Mouse (Mus musculus) heart, embryonic 16.5 days (tissue): ENCODE measurements around the gene E2f7. TPM values are rescaled to one million over a fixed set of nuclear protein-coding genes. Genes with fewer than 3 reads are reported as not detected.

Source experiments
- ATAC-seq: fragments of 200-750 bp; cut with Nextera tagmentation; replicated peaks from 2 replicates; pipeline ENCODE4 v1.8.0; 2017; ENCODE audit warnings: moderate number of reproducible peaks; ENCODE audit not compliant: insufficient read depth, low FRiP score; ENCODE audit errors: extremely low read depth
- H3K27ac ChIP-seq: fragments of 300-500 bp; sonication (generic); 2 replicates; pipeline ENCODE4 v1.5.1; 2014; ENCODE audit warnings: mild to moderate bottlenecking, low read length, control low read depth, moderate library complexity
- H3K27me3 ChIP-seq: fragments of 300-500 bp; sonication (generic); 2 replicates; pipeline ENCODE4 v1.6.1; 2014; ENCODE audit warnings: low read length, mixed read lengths; ENCODE audit not compliant: control insufficient read depth, insufficient read depth
- H3K36me3 ChIP-seq: fragments of 300-500 bp; sonication (generic); 2 replicates; pipeline ENCODE4 v1.6.1; 2014; ENCODE audit not compliant: control insufficient read depth, insufficient read depth
- H3K4me1 ChIP-seq: fragments of 300-500 bp; sonication (generic); 2 replicates; pipeline ENCODE4 v1.6.1; 2014; ENCODE audit warnings: low read length, mixed read lengths; ENCODE audit not compliant: control insufficient read depth, insufficient read depth
- H3K4me2 ChIP-seq: fragments of 300-500 bp; sonication (generic); 2 replicates; pipeline ENCODE4 v1.6.1; 2014; ENCODE audit warnings: low read depth, mild to moderate bottlenecking, control low read depth, low read length
- H3K4me3 ChIP-seq: fragments of 300-500 bp; sonication (generic); 2 replicates; pipeline ENCODE4 v1.5.1; 2014; ENCODE audit warnings: mild to moderate bottlenecking, control low read depth, low read length
- H3K9ac ChIP-seq: fragments of 300-500 bp; sonication (generic); 2 replicates; pipeline ENCODE4 v1.6.1; 2014; ENCODE audit warnings: low read length, control low read depth
- H3K9me3 ChIP-seq: fragments of 300-500 bp; sonication (generic); replicated peaks from 2 replicates; pipeline ENCODE4 v1.6.1; 2016; ENCODE audit warnings: low read length; ENCODE audit not compliant: control insufficient read depth
- WGBS: fragments of 180-500 bp; shearing (Covaris S2); extraction: QIAGEN DNeasy Blood & Tissue Kit; methylation state at CpG from one replicate; pipeline ENCODE4 v1.1.7; 2014; 5-methylcytosine and 5-hydroxymethylcytosine counted together
- polyA plus RNA-seq: library from polyadenylated mRNA; unstranded; fragments of >200 nt; fragmentation: Nextera tagmentation; extraction: Ambion mirVana; gene quantifications from 2 replicates; pipeline ENCODE4 v1.2.1, GENCODE M21; 2015

Gene E2f7
- polyA plus RNA-seq, 1 experiment from 2014 or later, result 13.5 TPM

- no peak overlapping the region; the same call in 1 of the 2 replicates for H3K27ac ChIP-seq
- H3K9ac ChIP-seq, result 0 out of 2 replicates have a peak overlapping the region, but pooled peaks have one; percentile 19
- ATAC-seq, result 0 out of 2 replicates have a peak, but pooled peaks have one; percentile 50
These were observed 49.4 kb downstream of the E2f7 start for GRCm38 (mm10) chr10:110794564-110795205.

GRCm38 (mm10) chr10:110795206-110795796 is 50.1 kb downstream of the E2f7 start:
- Histone ChIP-seq H3K27ac (peak overlapping the region; percentile 41), H3K4me2 (peak overlapping the region; percentile 54; the same call in 1 of the 2 replicates), H3K27me3 (no peaks in the 10 kb centered on the region), H3K4me1 (peaks cover 3% of the 10 kb centered on the region), H3K9me3 (no peaks in the 10 kb centered on the region), H3K9ac (no peak overlapping the region), H3K4me3 (no peak overlapping the region), H3K36me3 (no peaks in the 10 kb centered on the region)
- 49% methylated on average over 9 of the region's 9 CpGs for WGBS
- peak; percentile 62 for ATAC-seq

More at GRCm38 (mm10) chr10:110794564-110795205, 49.4 kb downstream of the E2f7 start:
- Histone ChIP-seq H3K27me3 (no peaks in the 10 kb centered on the region), H3K4me2 (peak overlapping the region; percentile 54), H3K4me3 (no peak overlapping the region), H3K36me3 (no peaks in the 10 kb centered on the region), H3K9me3 (no peaks in the 10 kb centered on the region), H3K4me1 (peaks cover 3% of the 10 kb centered on the region)
- WGBS, result 14% methylated on average over 12 of the region's 12 CpGs

- Histone ChIP-seq H3K27ac (no peak overlapping the region), H3K4me2 (no peak overlapping the region), H3K36me3 (no peaks in the 10 kb centered on the region), H3K9ac (no peak overlapping the region), H3K27me3 (no peaks in the 10 kb centered on the region), H3K4me3 (no peak overlapping the region), H3K4me1 (peaks cover 5% of the 10 kb centered on the region; the same call in 1 of the 2 replicates), H3K9me3 (no peaks in the 10 kb centered on the region)
- WGBS, result 75% methylated on average over 3 of the region's 3 CpGs
- no peak for ATAC-seq
These were observed 56.1 kb downstream of the E2f7 start for GRCm38 (mm10) chr10:110801296-110801695.

- H3K4me1 ChIP-seq, result peaks cover 5% of the 10 kb centered on the region; the same call in 1 of the 2 replicates
These were observed 59.2 kb downstream of the E2f7 start for GRCm38 (mm10) chr10:110804279-110805024.

GRCm38 (mm10) chr10:110805025-110805740 is 59.9 kb downstream of the E2f7 start:
- 39% methylated on average over 5 of the region's 5 CpGs for WGBS
- Histone ChIP-seq H3K9me3 (no peaks in the 10 kb centered on the region), H3K27me3 (no peaks in the 10 kb centered on the region), H3K4me3 (no peak overlapping the region), H3K27ac (no peak overlapping the region), H3K9ac (no peak overlapping the region), H3K4me2 (no peak overlapping the region), H3K4me1 (peaks cover 5% of the 10 kb centered on the region; the same call in 1 of the 2 replicates), H3K36me3 (no peaks in the 10 kb centered on the region)
- ATAC-seq, result no peak

More at GRCm38 (mm10) chr10:110804279-110805024, 59.2 kb downstream of the E2f7 start:
- ATAC-seq, result no peak
- no peak overlapping the region for H3K4me3 ChIP-seq
- H3K9me3 ChIP-seq, result no peaks in the 10 kb centered on the region
- H3K36me3 ChIP-seq, result no peaks in the 10 kb centered on the region
- no peak overlapping the region for H3K9ac ChIP-seq
- no peaks in the 10 kb centered on the region for H3K27me3 ChIP-seq
- no peak overlapping the region for H3K27ac ChIP-seq
- 86% methylated on average over 11 of the region's 11 CpGs for WGBS
- H3K4me2 ChIP-seq, result no peak overlapping the region

GRCm38 (mm10) chr10:110806471-110806870 is 61.2 kb downstream of the E2f7 start:
- Histone ChIP-seq H3K27ac (no peak overlapping the region), H3K9me3 (no peaks in the 10 kb centered on the region), H3K4me1 (peaks cover 5% of the 10 kb centered on the region; the same call in 1 of the 2 replicates), H3K36me3 (no peaks in the 10 kb centered on the region), H3K27me3 (no peaks in the 10 kb centered on the region), H3K4me2 (no peak overlapping the region), H3K4me3 (no peak overlapping the region), H3K9ac (no peak overlapping the region)
- WGBS, result 75% methylated on average over 8 of the region's 8 CpGs
- no peak for ATAC-seq

GRCm38 (mm10) chr10:110810528-110810927 is 65.3 kb downstream of the E2f7 start:
- no peaks in the 10 kb centered on the region for H3K36me3 ChIP-seq
- H3K9me3 ChIP-seq, result no peaks in the 10 kb centered on the region
- H3K9ac ChIP-seq, result no peak overlapping the region
- no peak overlapping the region for H3K27ac ChIP-seq
- ATAC-seq, result no peak
- no peak overlapping the region for H3K4me2 ChIP-seq
- no peak overlapping the region for H3K4me3 ChIP-seq
- no peaks in the 10 kb centered on the region for H3K27me3 ChIP-seq
- H3K4me1 ChIP-seq, result peaks cover 4% of the 10 kb centered on the region; the same call in 1 of the 2 replicates
- 79% methylated on average over 2 of the region's 2 CpGs for WGBS

GRCm38 (mm10) chr10:110811209-110811861 is 66.1 kb downstream of the E2f7 start:
- WGBS, result 79% methylated on average over 10 of the region's 10 CpGs
- Histone ChIP-seq H3K27me3 (no peaks in the 10 kb centered on the region), H3K4me2 (no peak overlapping the region), H3K4me3 (no peak overlapping the region), H3K36me3 (no peaks in the 10 kb centered on the region), H3K9me3 (no peaks in the 10 kb centered on the region), H3K9ac (no peak overlapping the region), H3K27ac (no peak overlapping the region), H3K4me1 (no peaks in the 10 kb centered on the region)
- ATAC-seq, result no peak
